Mouse (Mus musculus) kidney, embryonic 14.5 days (tissue): Measurements from ENCODE around the gene Prrc2a. TPM values are rescaled to one million over a fixed set of nuclear protein-coding genes. Genes with fewer than 3 reads are reported as not detected.

ENCODE experiments used
- ATAC-seq: fragments of 200-750 bp; cut with Nextera tagmentation; 2 replicates; pipeline ENCODE4 v1.8.0; 2017; ENCODE audit warnings: moderate number of reproducible peaks, mild to moderate bottlenecking, moderate TSS enrichment, moderate library complexity; ENCODE audit not compliant: low FRiP score, low TSS enrichment
- H3K27ac ChIP-seq: fragments of 300-500 bp; sonication (generic); 2 replicates; pipeline ENCODE4 v1.5.1; 2014; ENCODE audit warnings: low read depth, mild to moderate bottlenecking, low read length, moderate library complexity, mixed read lengths
- H3K27me3 ChIP-seq: fragments of 300-500 bp; sonication (generic); 2 replicates; pipeline ENCODE4 v1.6.1; 2014; ENCODE audit warnings: mild to moderate bottlenecking, low read length; ENCODE audit not compliant: control insufficient read depth, insufficient read depth
- H3K36me3 ChIP-seq: fragments of 300-500 bp; sonication (generic); 2 replicates; pipeline ENCODE4 v1.6.1; 2014; ENCODE audit warnings: low read length, mixed read lengths; ENCODE audit not compliant: control insufficient read depth, insufficient read depth
- H3K4me1 ChIP-seq: fragments of 300-500 bp; sonication (generic); 2 replicates; pipeline ENCODE4 v1.6.1; 2014; ENCODE audit warnings: low read length, mixed read lengths; ENCODE audit not compliant: control insufficient read depth, insufficient read depth
- H3K4me2 ChIP-seq: fragments of 300-500 bp; sonication (generic); replicated peaks from 2 replicates; pipeline ENCODE4 v1.6.1; 2014; ENCODE audit warnings: low read depth, mild to moderate bottlenecking, low read length
- H3K4me3 ChIP-seq: fragments of 300-500 bp; sonication (generic); 2 replicates; pipeline ENCODE4 v1.5.1; 2014; ENCODE audit warnings: mild to moderate bottlenecking, low read length
- H3K9ac ChIP-seq: fragments of 300-500 bp; sonication (generic); 2 replicates; pipeline ENCODE4 v1.6.1; 2014; ENCODE audit warnings: low read depth, mild to moderate bottlenecking, low read length, moderate library complexity
- H3K9me3 ChIP-seq: fragments of 300-500 bp; sonication (generic); 2 replicates; pipeline ENCODE4 v1.6.1; 2016; ENCODE audit warnings: low read length; ENCODE audit not compliant: control insufficient read depth
- WGBS: fragments of 180-500 bp; shearing (Covaris S2); extraction: QIAGEN DNeasy Blood & Tissue Kit; methylation state at CpG from one replicate; pipeline ENCODE4 v1.1.7; 2014; 5-methylcytosine and 5-hydroxymethylcytosine counted together
- polyA plus RNA-seq: library from polyadenylated mRNA; unstranded; fragments of >200 nt; fragmentation: Nextera tagmentation; extraction: Ambion mirVana; gene quantifications from 2 replicates; pipeline ENCODE4 v1.2.1, GENCODE M21; 2014

Gene Prrc2a
- polyA plus RNA-seq, 1 experiment from 2014 or later: 248 TPM

DNA sequence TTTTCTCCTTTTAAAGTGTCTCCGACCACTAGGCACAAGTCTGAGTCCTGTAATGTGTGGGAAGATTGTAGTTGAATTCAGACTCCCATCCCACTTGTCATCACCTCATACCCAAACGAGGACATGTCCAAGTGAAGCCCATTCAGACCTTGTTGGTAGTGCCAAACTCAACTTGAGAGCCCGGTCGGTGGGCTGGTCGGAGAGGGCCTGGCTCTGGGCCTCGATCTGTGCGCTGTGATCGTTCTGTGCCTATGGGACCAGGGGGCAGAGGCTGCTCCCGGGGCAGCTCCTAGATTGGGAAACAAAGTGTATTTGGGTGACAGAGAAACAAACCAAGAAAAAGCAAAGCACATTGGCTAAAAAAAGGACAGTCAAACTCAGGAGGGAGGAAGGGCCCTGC is 11.6 kb downstream of the Prrc2a start:
- Histone ChIP-seq H3K4me2 (no peak overlapping the region), H3K4me1 (no peaks in the 10 kb centered on the region)
- WGBS: 94% methylated on average over 9 of the region's 9 CpGs

GRCm38 (mm10) chr17:35152121-35152520 is 12.6 kb downstream of the Prrc2a start:
- Histone ChIP-seq H3K27me3 (no peaks in the 10 kb centered on the region), H3K9ac (no peak overlapping the region), H3K4me1 (no peaks in the 10 kb centered on the region), H3K4me3 (no peak overlapping the region), H3K27ac (no peak overlapping the region), H3K36me3 (peaks cover 98% of the 10 kb centered on the region), H3K4me2 (no peak overlapping the region), H3K9me3 (no peaks in the 10 kb centered on the region)
- 93% methylated on average over 4 of the region's 4 CpGs for WGBS
- no peak for ATAC-seq

More for the DNA sequence above, 11.6 kb downstream of the Prrc2a start:
- H3K27ac ChIP-seq: no peak overlapping the region
- no peak overlapping the region for H3K9ac ChIP-seq
- no peak overlapping the region for H3K4me3 ChIP-seq
- H3K36me3 ChIP-seq: peaks cover 98% of the 10 kb centered on the region
- no peaks in the 10 kb centered on the region for H3K9me3 ChIP-seq
- no peaks in the 10 kb centered on the region for H3K27me3 ChIP-seq
- ATAC-seq: no peak

GRCm38 (mm10) chr17:35147922-35148639 is 16.6 kb downstream of the Prrc2a start:
- H3K9me3 ChIP-seq: no peaks in the 10 kb centered on the region
- no peak for ATAC-seq
- no peak overlapping the region for H3K4me2 ChIP-seq
- WGBS: 67% methylated on average over 5 of the region's 5 CpGs
- H3K36me3 ChIP-seq: peaks cover 98% of the 10 kb centered on the region
- H3K4me3 ChIP-seq: no peak overlapping the region
- no peaks in the 10 kb centered on the region for H3K27me3 ChIP-seq
- no peak overlapping the region for H3K27ac ChIP-seq
- H3K4me1 ChIP-seq: no peaks in the 10 kb centered on the region
- H3K9ac ChIP-seq: no peak overlapping the region

DNA sequence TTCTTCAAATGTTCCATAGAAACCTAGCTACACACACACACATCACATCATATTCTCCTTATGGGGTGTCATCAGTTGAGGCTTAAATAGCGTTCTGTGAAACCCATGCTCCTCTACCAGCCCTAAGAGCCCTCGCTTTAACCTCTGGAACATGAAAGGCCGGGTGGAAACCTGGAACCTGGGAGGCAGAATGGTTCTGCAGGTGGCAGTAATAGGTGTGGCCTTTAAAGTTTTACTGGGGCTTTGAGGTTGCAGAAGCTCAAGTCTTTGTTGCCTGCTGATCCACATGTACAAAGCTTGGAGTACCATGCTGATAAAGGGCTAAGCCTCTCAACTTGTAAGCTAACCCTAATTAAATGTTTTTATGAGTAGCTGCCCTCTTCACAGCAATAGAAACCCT is 17.3 kb downstream of the Prrc2a start:
- Histone ChIP-seq H3K27ac (no peak overlapping the region), H3K9me3 (no peaks in the 10 kb centered on the region), H3K27me3 (no peaks in the 10 kb centered on the region), H3K36me3 (peaks cover 98% of the 10 kb centered on the region), H3K4me1 (no peaks in the 10 kb centered on the region), H3K4me2 (no peak overlapping the region), H3K4me3 (no peak overlapping the region), H3K9ac (no peak overlapping the region)
- 60% methylated on average over 3 of the region's 3 CpGs for WGBS
- no peak for ATAC-seq

- WGBS: 87% methylated on average over 5 of the region's 5 CpGs
- H3K9ac ChIP-seq: no peak overlapping the region
- H3K4me2 ChIP-seq: no peak overlapping the region
- H3K27ac ChIP-seq: no peak overlapping the region
- no peaks in the 10 kb centered on the region for H3K27me3 ChIP-seq
- no peak for ATAC-seq
- peaks cover 98% of the 10 kb centered on the region for H3K36me3 ChIP-seq
- no peaks in the 10 kb centered on the region for H3K9me3 ChIP-seq
- H3K4me1 ChIP-seq: no peaks in the 10 kb centered on the region
- H3K4me3 ChIP-seq: no peak overlapping the region
Measured at GRCm38 (mm10) chr17:35146139-35146538, 18.6 kb downstream of the Prrc2a start.

- no peak overlapping the region for H3K27ac ChIP-seq
- H3K4me3 ChIP-seq: no peak overlapping the region
- no peak overlapping the region for H3K4me2 ChIP-seq
- peaks cover 90% of the 10 kb centered on the region for H3K36me3 ChIP-seq
- no peaks in the 10 kb centered on the region for H3K4me1 ChIP-seq
- H3K9me3 ChIP-seq: no peaks in the 10 kb centered on the region
- 88% methylated on average over 6 of the region's 6 CpGs for WGBS
- no peak for ATAC-seq
- no peak overlapping the region for H3K9ac ChIP-seq
- H3K27me3 ChIP-seq: no peaks in the 10 kb centered on the region
Measured at GRCm38 (mm10) chr17:35141971-35142370, 22.7 kb downstream of the Prrc2a start.

- WGBS: 84% methylated on average over 16 of the region's 16 CpGs
- Histone ChIP-seq H3K4me1 (peaks cover 8% of the 10 kb centered on the region; the same call in 1 of the 2 replicates), H3K27me3 (no peaks in the 10 kb centered on the region), H3K9ac (no peak overlapping the region), H3K27ac (no peak overlapping the region), H3K4me3 (no peak overlapping the region), H3K36me3 (peaks cover 75% of the 10 kb centered on the region), H3K9me3 (no peaks in the 10 kb centered on the region), H3K4me2 (no peak overlapping the region)
- no peak for ATAC-seq
Measured at GRCm38 (mm10) chr17:35140490-35140996, 24.2 kb downstream of the Prrc2a start.

DNA sequence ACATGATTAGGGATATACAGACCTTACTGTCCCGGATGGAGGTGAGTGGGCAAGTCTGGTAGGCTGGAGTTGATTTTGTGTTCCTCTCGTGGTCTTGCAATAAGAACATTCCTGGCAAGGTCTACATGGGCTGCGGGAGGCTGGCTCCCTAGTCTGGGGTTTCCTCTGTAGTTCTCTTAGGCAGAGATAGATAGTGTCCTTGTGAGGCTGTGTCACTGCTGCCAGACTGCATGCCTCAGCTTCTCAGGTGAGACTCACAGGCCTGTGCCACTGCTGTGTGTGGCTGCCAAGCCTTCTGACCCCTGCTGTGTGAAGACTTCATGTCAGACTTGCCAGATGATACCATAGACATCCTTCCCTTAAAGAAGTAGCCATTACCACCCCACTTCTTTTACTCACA is 25.4 kb downstream of the Prrc2a start:
- Histone ChIP-seq H3K4me1 (peaks cover 8% of the 10 kb centered on the region; the same call in 1 of the 2 replicates), H3K9ac (no peak overlapping the region), H3K9me3 (no peaks in the 10 kb centered on the region), H3K27ac (no peak overlapping the region), H3K4me3 (no peak overlapping the region), H3K27me3 (no peaks in the 10 kb centered on the region), H3K36me3 (peaks cover 63% of the 10 kb centered on the region), H3K4me2 (no peak overlapping the region)
- no peak for ATAC-seq
- WGBS: 87% methylated on average over 3 of the region's 3 CpGs

DNA sequence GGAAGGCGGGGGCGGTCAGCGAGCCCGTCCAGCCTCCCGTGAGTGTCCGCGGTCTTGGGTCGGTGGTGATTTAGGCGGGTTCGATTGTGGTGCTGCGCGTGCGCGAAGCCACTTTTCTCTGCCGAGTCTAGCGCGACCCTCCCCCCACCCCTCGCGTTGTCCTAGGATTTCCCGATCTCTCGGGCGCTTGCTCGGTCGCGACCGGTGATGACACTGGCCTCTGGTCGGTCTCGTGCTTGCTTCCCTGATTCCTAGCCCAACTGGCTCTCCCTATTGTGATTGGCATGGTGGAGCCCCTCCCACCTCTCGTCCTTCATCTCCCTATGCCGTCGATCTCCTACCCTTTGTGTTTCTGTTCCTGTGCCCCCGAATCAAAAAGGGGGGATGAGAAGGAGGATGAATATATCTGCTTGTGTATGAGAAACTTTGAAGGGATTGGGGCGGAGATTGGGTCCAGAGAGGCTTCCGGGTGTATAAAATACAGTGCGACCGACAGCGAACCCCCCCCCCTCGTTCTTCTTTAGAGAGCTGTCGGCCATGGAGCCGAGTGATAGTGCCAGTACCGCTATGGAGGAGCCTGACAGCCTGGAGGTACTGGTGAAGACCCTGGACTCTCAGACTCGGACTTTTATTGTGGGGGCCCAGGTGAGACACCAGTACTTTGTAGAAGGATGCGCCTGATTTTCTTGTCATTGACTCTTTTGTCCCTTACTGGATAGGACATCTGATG is 28.9 kb downstream of the Prrc2a start:
- WGBS: under 1% methylated on average over 43 of the region's 43 CpGs
- Histone ChIP-seq H3K4me1 (peaks cover 12% of the 10 kb centered on the region; the same call in 1 of the 2 replicates), H3K27ac (peak overlapping the region; percentile 93), H3K9ac (peak overlapping the region; percentile 83), H3K4me3 (peak overlapping the region; percentile 74), H3K27me3 (no peaks in the 10 kb centered on the region), H3K4me2 (peak overlapping the region; percentile 69), H3K9me3 (no peaks in the 10 kb centered on the region), H3K36me3 (peaks cover 27% of the 10 kb centered on the region)
- peak; percentile 47 for ATAC-seq
